Mouse (Mus musculus): Measurements from ENCODE around the gene Casc3. TPM values are rescaled to one million over a fixed set of nuclear protein-coding genes. Genes with fewer than 3 reads are reported as not detected.
A peak's percentile ranks its signal among the peaks of the same experiment; 100 is the strongest.

The Casc3 gene
- total RNA-seq, 2 experiments from 2014 or later, result 46.7 to 63.5 TPM

DNA sequence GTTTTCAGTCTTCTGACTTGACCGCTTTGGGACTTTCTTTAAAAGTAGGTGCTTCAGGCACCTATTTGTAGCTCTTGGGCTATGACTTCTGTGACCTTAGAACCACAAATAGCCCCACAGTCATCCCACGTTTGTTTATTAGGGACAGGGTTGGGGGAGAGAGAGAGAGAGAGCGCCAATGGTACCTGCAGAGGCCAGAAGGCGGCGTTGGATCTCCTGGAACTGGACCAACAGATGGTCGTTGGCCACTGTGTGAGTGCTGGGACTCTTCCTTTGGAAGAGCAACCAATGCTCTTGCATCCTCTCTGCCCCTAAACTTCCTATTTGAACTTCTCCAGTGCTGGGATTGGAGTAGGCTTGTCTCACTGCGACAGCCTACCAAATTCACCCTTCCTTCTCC lies 17.5 kb upstream of the Casc3 start:
- intact Hi-C loops (cut with DNase I), result loop anchor here (2.0 to 5.0 kb wide), 3 partner anchors 46 to 86 kb away; partner anchors contain the start of genes Csf3 and Thra

GRCm38 (mm10) chr11:98787691-98788090 lies 17.0 kb upstream of the Casc3 start:
- no peak for DNase-seq (ENCODE audit: low spot score in 2 of 2)
- intact Hi-C loops (cut with DNase I), result loop anchor here (2.0 to 5.0 kb wide), 4 partner anchors 41 to 87 kb away; partner anchors contain the start of genes Csf3 and Thra

More for the DNA sequence above, 17.5 kb upstream of the Casc3 start:
- no peak for DNase-seq (ENCODE audit: low spot score in 2 of 2)

DNA sequence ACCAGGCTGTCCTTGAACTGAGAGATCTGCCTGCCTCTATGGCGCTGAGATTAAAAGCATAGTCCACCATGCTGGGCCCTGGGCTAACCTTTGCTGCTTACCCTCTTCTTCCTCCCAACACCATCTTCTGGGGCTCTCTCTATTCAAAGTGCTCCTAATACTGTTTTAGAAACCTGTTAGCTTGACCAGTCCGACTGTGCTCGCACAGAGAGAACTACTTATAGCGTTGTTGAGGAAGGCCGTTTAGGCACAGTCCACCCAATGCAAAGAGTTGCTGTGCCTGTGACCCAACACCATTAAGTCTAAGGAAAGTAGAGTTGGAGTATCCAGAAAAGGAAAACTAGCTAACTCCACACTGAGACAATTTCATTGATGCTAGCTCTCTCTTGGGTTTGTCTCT lies 16.6 kb upstream of the Casc3 start:
- intact Hi-C loops (cut with DNase I), result loop anchor here (2.0 to 5.0 kb wide), 2 partner anchors 41 to 71 kb away; no protein-coding TSS in a partner anchor
- DNase-seq (ENCODE audit: low spot score in 2 of 2), result no peak

GRCm38 (mm10) chr11:98788550-98789218 lies 16.0 kb upstream of the Casc3 start:
- DNase-seq (ENCODE audit: low spot score in 2 of 2), result peak; percentile 84 to 86
- intact Hi-C loops (cut with DNase I), result loop anchor here (2.0 to 5.0 kb wide), 2 partner anchors 40 to 71 kb away; no protein-coding TSS in a partner anchor

DNA sequence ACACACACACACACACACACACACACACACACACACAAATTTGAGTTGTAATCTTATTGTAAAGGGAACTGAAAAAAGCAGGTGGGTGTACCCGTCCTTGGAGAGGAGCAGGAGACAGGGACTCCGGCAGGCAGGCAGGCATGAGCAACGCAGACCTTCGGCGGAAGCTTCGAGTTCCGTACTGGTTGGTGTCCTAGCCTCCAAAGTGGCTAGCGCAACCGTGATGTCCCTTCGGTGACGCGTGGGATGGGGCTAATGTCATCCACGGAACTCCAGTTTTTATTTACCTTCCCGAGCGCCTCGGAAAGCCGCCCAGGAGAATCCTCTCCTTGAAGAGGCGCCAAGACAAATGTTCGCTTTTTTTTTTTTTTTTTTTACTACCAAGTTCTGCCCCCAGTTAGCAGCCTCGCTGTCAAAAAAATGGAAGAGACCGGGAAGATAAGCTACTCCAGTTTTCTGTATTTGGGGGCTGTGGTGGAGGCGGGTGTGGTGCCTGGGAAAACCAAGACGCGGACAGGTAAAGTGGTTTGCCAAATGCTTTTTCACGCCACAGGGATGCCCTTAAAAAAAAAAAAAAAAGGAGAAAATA lies 15.4 kb upstream of the Casc3 start:
- intact Hi-C loops (cut with DNase I), result loop anchor here (2.0 to 5.0 kb wide), 2 partner anchors 39 to 72 kb away; no protein-coding TSS in a partner anchor
- no peak for DNase-seq (ENCODE audit: low spot score in 2 of 2)

- intact Hi-C loops (cut with DNase I), result loop anchor here (2.0 to 5.0 kb wide), 2 partner anchors 39 to 73 kb away; no protein-coding TSS in a partner anchor
- DNase-seq (ENCODE audit: low spot score in 2 of 2), result no peak
Measured at GRCm38 (mm10) chr11:98789824-98790223, 14.9 kb upstream of the Casc3 start.

DNA sequence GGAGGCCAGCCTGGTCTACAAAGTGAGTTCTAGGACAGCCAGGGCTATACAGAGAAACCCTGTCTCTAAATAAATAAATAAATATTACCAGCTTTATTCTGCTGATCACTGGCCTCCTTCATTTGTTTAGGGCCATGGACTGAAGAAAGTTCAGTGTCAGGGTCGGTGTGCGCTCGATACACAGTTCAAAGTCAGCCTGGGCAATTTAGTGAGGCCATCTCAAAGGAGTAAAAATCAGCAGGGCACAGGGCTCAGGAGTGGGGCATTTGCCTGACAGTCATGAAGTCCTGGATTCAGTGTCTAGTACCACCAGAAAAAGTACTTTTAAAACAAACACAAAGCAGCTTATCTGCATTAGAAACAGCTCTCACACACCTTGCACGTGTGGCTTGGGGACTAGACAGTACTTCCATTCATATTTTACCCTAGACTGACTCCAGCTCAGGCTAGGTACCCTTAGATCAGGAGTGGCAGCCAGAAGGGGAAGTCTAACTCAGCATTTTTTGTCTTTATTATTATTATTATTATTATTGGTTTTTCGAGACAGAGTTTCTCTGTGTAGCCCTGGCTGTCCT lies 14.0 kb upstream of the Casc3 start:
- no peak for DNase-seq (ENCODE audit: low spot score in 2 of 2)
- intact Hi-C loops (cut with DNase I), result no loop called here

GRCm38 (mm10) chr11:98791448-98791847 lies 13.3 kb upstream of the Casc3 start:
- DNase-seq (ENCODE audit: low spot score in 2 of 2), result no peak
- intact Hi-C loops (cut with DNase I), result no loop called here

DNA sequence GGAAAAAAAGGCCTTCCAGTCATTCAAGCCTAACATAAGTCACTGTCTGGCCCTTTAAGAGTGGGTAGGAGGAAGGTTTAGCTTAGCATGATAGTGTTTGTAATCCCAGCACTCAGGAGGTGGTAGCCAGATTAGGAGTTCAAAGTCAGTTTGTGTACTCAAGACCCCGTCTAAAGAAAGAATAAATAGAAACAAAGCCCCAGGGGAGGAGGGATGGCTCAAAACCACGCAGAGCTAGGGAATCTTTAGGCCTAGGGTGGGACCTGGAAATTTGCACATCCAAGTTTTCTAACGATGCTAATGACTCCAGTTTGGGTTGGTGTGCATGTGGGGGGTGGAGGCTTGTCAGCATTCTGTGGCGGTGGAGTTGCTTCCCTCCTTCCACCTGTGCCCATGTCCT lies 12.6 kb upstream of the Casc3 start:
- intact Hi-C loops (cut with DNase I), result no loop called here
- no peak for DNase-seq (ENCODE audit: low spot score in 2 of 2)

GRCm38 (mm10) chr11:98794469-98795014 lies 10.2 kb upstream of the Casc3 start:
- DNase-seq (ENCODE audit: low spot score in 2 of 2), result peak; percentile 84 to 88
- intact Hi-C loops (cut with DNase I), result loop anchor here (2.0 kb wide), 1 partner anchor 14 kb away; no protein-coding TSS in a partner anchor

- intact Hi-C loops (cut with DNase I), result loop anchor here (2.0 kb wide), 1 partner anchor 14 kb away; no protein-coding TSS in a partner anchor
- peak; percentile 65 to 93 for DNase-seq (ENCODE audit: low spot score in 2 of 2)
Measured at GRCm38 (mm10) chr11:98795015-98795713, 9.5 kb upstream of the Casc3 start, which contains the start of gene Msl1. Msl1 (plus strand) TSS chr11:98795516.

- DNase-seq (ENCODE audit: low spot score in 2 of 2), result peak in 1 of 2 experiments; percentile 55
- intact Hi-C loops (cut with DNase I), result loop anchor here (2.0 kb wide), 1 partner anchor 13 kb away; no protein-coding TSS in a partner anchor
Measured at GRCm38 (mm10) chr11:98795714-98796514, 8.8 kb upstream of the Casc3 start.

GRCm38 (mm10) chr11:98796515-98797216 lies 8.0 kb upstream of the Casc3 start:
- intact Hi-C loops (cut with DNase I), result no loop called here
- peak; percentile 75 to 78 for DNase-seq (ENCODE audit: low spot score in 2 of 2)

GRCm38 (mm10) chr11:98797306-98797705 lies 7.4 kb upstream of the Casc3 start:
- intact Hi-C loops (cut with DNase I), result no loop called here
- DNase-seq (ENCODE audit: low spot score in 2 of 2), result no peak

- intact Hi-C loops (cut with DNase I), result no loop called here
- DNase-seq (ENCODE audit: low spot score in 2 of 2), result no peak
Measured at GRCm38 (mm10) chr11:98797909-98798308, 6.8 kb upstream of the Casc3 start.

- intact Hi-C loops (cut with DNase I), result loop anchor here (2.0 kb wide), 1 partner anchor 14 kb away; the partner anchor contains the start of gene Msl1
- no peak for DNase-seq (ENCODE audit: low spot score in 2 of 2)
Measured at GRCm38 (mm10) chr11:98808417-98808816, 3.7 kb downstream of the Casc3 start.

- intact Hi-C loops (cut with DNase I), result loop anchor here (2.0 kb wide), 1 partner anchor 15 kb away; the partner anchor contains the start of gene Msl1
- DNase-seq (ENCODE audit: low spot score in 2 of 2), result peak; percentile 99
Measured at GRCm38 (mm10) chr11:98809457-98810290, 5.0 kb downstream of the Casc3 start.

Measured in left cerebral cortex, postnatal 36 days (tissue).